Mouse (Mus musculus) G1E (cell line): ENCODE measurements around the gene Pde3a. TPM values are rescaled to one million over a fixed set of nuclear protein-coding genes. Genes with fewer than 3 reads are reported as not detected.

Experiments used
- ATAC-seq: 2 replicates; pipeline ENCODE4 v1.8.0; 2016; ENCODE audit warnings: mild to moderate bottlenecking; ENCODE audit not compliant: insufficient number of reproducible peaks, poor library complexity, low FRiP score, severe bottlenecking; ENCODE audit errors: extremely low read depth
- DNase-seq: peaks from one replicate; pipeline ENCODE4 v3.0.0; 2012; ENCODE audit warnings: low spot score
- H3K27me3 ChIP-seq: 2 replicates; pipeline ENCODE4 v1.6.1; 2012; ENCODE audit warnings: mild to moderate bottlenecking, low read length, inconsistent platforms; ENCODE audit not compliant: insufficient read depth
- H3K36me3 ChIP-seq: replicated peaks from 2 replicates; pipeline ENCODE3; 2012; ENCODE audit warnings: mild to moderate bottlenecking, inconsistent platforms
- H3K4me1 ChIP-seq: 2 replicates; pipeline ENCODE4 v1.6.1; 2012; ENCODE audit warnings: low read depth, low read length, inconsistent platforms, mixed read lengths; ENCODE audit not compliant: insufficient read depth
- H3K4me3 ChIP-seq: 2 replicates; pipeline ENCODE4 v1.5.1; 2012; ENCODE audit warnings: low read depth, mild to moderate bottlenecking, inconsistent platforms, low read length, moderate library complexity, mixed read lengths
- H3K9me3 ChIP-seq: replicated peaks from 2 replicates; pipeline ENCODE4 v1.6.1; 2012; ENCODE audit warnings: inconsistent platforms
- CTCF ChIP-seq: IDR thresholded peaks from 2 replicates; pipeline ENCODE4 v1.5.1; 2012; ENCODE audit warnings: low read depth, low read length, inconsistent platforms, mixed read lengths
- GATA1 ChIP-seq: IDR thresholded peaks from 2 replicates; pipeline ENCODE4 v1.6.1; 2012; ENCODE audit warnings: borderline replicate concordance, low read length, inconsistent platforms, mixed read lengths
- GATA2 ChIP-seq: IDR thresholded peaks from 2 replicates; pipeline ENCODE4 v1.6.1; 2012; ENCODE audit warnings: low read depth, low read length, inconsistent platforms, borderline replicate concordance
- POLR2AphosphoS5 ChIP-seq: IDR thresholded peaks from 2 replicates; pipeline ENCODE4 v1.6.1; 2012; ENCODE audit warnings: low read depth, low read length, inconsistent platforms; ENCODE audit not compliant: insufficient replicate concordance
- TAL1 ChIP-seq: conservative IDR thresholded peaks from 2 replicates; pipeline ENCODE4 v1.6.1; 2012; ENCODE audit warnings: low read depth, low read length, inconsistent platforms, mixed read lengths
- polyA plus RNA-seq: library from polyadenylated mRNA; stranded (reverse); fragments of >175 nt; gene quantifications from 2 replicates; pipeline ENCODE4 v1.2.3, GENCODE M21; 2012
- total RNA-seq, 2 experiments: library from RNA; stranded (forward) in 1 of 2; stranded (reverse) in 1 of 2; fragments of 200-1000 nt in 1 of 2; fragments of >200 nt in 1 of 2; fragmentation: Nextera tagmentation in 1 of 2; gene quantifications; 2 replicates each; pipeline ENCODE4 v1.2.3; 2014 to 2017

Pde3a gene
- total and polyA plus RNA-seq, 3 experiments: under 0.01 TPM; not detected in 2

- Histone ChIP-seq H3K4me1 (no peaks in the 10 kb centered on the region), H3K27me3 (no peaks in the 10 kb centered on the region), H3K9me3 (peaks cover 21% of the 10 kb centered on the region), H3K4me3 (no peak overlapping the region), H3K36me3 (no peaks in the 10 kb centered on the region)
- no peak for ATAC-seq
- no peak for DNase-seq
- TF ChIP-seq TAL1 (no peak), GATA2 (no peak)
These were observed 53.8 kb downstream of the Pde3a start for GRCm38 (mm10) chr6:141302842-141303241.

- DNase-seq (no peak), ATAC-seq (no peak)
- no peaks in the 10 kb centered on the region for H3K4me1 ChIP-seq
- no peaks in the 10 kb centered on the region for H3K27me3 ChIP-seq
- no peaks in the 10 kb centered on the region for H3K36me3 ChIP-seq
- TF ChIP-seq GATA1 (no peak), POLR2AphosphoS5 (no peak), CTCF (no peak), GATA2 (no peak), TAL1 (no peak)
- no peak overlapping the region for H3K4me3 ChIP-seq
- H3K9me3 ChIP-seq: peaks cover 18% of the 10 kb centered on the region
These were observed 58.3 kb downstream of the Pde3a start for GRCm38 (mm10) chr6:141307326-141307725.

- H3K27me3 ChIP-seq: no peaks in the 10 kb centered on the region
- no peak for TF ChIP-seq GATA2
- no peak for TF ChIP-seq CTCF
- TF ChIP-seq GATA1: no peak
- TF ChIP-seq TAL1: no peak
- TF ChIP-seq POLR2AphosphoS5: no peak
- no peak overlapping the region for H3K4me3 ChIP-seq
- ATAC-seq (no peak), DNase-seq (no peak)
- H3K36me3 ChIP-seq: no peaks in the 10 kb centered on the region
- no peaks in the 10 kb centered on the region for H3K4me1 ChIP-seq
- H3K9me3 ChIP-seq: peaks cover 24% of the 10 kb centered on the region
These were observed 59.4 kb downstream of the Pde3a start for GRCm38 (mm10) chr6:141308451-141308850.

- no peaks in the 10 kb centered on the region for H3K4me1 ChIP-seq
These were observed 60.8 kb downstream of the Pde3a start for GRCm38 (mm10) chr6:141309872-141310271.

DNA sequence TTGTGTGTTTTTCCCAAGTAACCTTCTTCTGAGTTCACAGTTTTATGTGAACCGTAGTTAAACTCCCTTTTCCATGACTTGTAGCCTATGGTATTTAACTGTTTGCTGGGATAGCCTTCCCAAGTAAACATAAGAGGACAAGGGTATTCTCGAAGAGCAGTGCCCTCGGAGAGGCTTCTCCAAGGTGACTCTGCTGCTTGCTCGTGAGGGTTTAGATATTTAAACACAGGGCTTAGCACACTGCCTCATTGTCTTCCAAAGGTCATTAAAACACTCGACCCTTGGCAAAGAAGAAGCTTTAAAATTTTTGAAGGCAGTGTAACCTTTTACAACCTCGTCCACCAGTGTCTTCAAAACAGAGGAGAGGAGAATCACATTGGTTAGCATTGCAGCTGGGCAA, 61.3 kb downstream of the Pde3a start:
- no peak overlapping the region for H3K4me3 ChIP-seq
- H3K4me1 ChIP-seq: no peaks in the 10 kb centered on the region
- DNase-seq: no peak
- H3K27me3 ChIP-seq: no peaks in the 10 kb centered on the region
- H3K36me3 ChIP-seq: no peaks in the 10 kb centered on the region
- ATAC-seq: no peak
- peaks cover 28% of the 10 kb centered on the region for H3K9me3 ChIP-seq
- TF ChIP-seq POLR2AphosphoS5 (no peak), TAL1 (no peak), GATA2 (no peak), CTCF (no peak), GATA1 (no peak)

More at GRCm38 (mm10) chr6:141309872-141310271, 60.8 kb downstream of the Pde3a start:
- H3K9me3 ChIP-seq: peaks cover 30% of the 10 kb centered on the region
- TF ChIP-seq CTCF: no peak
- no peak for TF ChIP-seq POLR2AphosphoS5
- TF ChIP-seq TAL1: no peak
- TF ChIP-seq GATA1: no peak
- no peak for TF ChIP-seq GATA2
- H3K4me3 ChIP-seq: no peak overlapping the region
- H3K36me3 ChIP-seq: no peaks in the 10 kb centered on the region
- no peak for DNase-seq
- no peak for ATAC-seq
- no peaks in the 10 kb centered on the region for H3K27me3 ChIP-seq

GRCm38 (mm10) chr6:141311615-141312014, 62.5 kb downstream of the Pde3a start:
- Histone ChIP-seq H3K4me3 (no peak overlapping the region), H3K27me3 (no peaks in the 10 kb centered on the region), H3K4me1 (no peaks in the 10 kb centered on the region), H3K9me3 (peaks cover 31% of the 10 kb centered on the region), H3K36me3 (no peaks in the 10 kb centered on the region)
- no peak for DNase-seq
- no peak for ATAC-seq
- TF ChIP-seq CTCF: no peak
- TF ChIP-seq GATA1: no peak
- TF ChIP-seq GATA2: no peak
- TF ChIP-seq POLR2AphosphoS5: no peak
- no peak for TF ChIP-seq TAL1

DNA sequence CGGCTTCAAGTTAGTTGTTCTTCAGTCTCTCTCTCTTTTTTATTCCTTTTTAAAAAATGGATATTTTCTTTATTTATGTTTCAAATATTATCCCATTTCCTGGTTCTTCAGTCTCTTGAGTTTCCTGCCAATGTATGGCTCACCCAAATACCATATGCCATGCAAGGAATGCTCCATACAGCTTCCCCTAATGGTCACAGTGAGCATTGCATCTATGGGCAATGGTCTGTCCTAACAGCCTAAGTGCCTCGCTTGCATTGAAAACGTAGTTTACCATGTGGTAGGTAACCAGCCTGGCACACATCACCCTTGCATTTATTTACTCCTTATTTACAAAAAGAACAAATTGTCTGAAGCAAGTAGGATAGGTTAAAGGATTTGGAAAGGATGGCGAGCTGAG, 64.0 kb downstream of the Pde3a start:
- H3K4me1 ChIP-seq: no peaks in the 10 kb centered on the region
- H3K9me3 ChIP-seq: peaks cover 30% of the 10 kb centered on the region
- H3K36me3 ChIP-seq: no peaks in the 10 kb centered on the region
- H3K4me3 ChIP-seq: no peak overlapping the region
- DNase-seq (no peak), ATAC-seq (no peak)
- no peak for TF ChIP-seq CTCF
- TF ChIP-seq TAL1: no peak
- no peak for TF ChIP-seq GATA2
- TF ChIP-seq GATA1: no peak
- TF ChIP-seq POLR2AphosphoS5: no peak
- no peaks in the 10 kb centered on the region for H3K27me3 ChIP-seq
